Mouse (Mus musculus) liver, postnatal 0 days (tissue): ENCODE results near the gene Slc24a3.

ENCODE experiments used
- CTCF ChIP-seq: sonication (generic); IDR thresholded peaks from 2 replicates; pipeline ENCODE4 v1.5.1; 2016; ENCODE audit warnings: antibody characterized with exemption, low read depth
- EP300 ChIP-seq: IDR thresholded peaks from 2 replicates; pipeline ENCODE4 v1.6.1; 2016; ENCODE audit warnings: antibody characterized with exemption, low read depth, mild to moderate bottlenecking

- no peak for TF ChIP-seq CTCF
- TF ChIP-seq EP300 = no peak
Observed at GRCm38 (mm10) chr2:145117762-145118161, 49.8 kb upstream of the Slc24a3 start.
